Mouse (Mus musculus): ENCODE measurements at regions not wholly inside any gene's neighbourhood (a gene's known extent, or its start where the extent isn't known, plus 50 kb on each side); places are given as distances from the start of the nearest gene placed in this dataset.

DNA sequence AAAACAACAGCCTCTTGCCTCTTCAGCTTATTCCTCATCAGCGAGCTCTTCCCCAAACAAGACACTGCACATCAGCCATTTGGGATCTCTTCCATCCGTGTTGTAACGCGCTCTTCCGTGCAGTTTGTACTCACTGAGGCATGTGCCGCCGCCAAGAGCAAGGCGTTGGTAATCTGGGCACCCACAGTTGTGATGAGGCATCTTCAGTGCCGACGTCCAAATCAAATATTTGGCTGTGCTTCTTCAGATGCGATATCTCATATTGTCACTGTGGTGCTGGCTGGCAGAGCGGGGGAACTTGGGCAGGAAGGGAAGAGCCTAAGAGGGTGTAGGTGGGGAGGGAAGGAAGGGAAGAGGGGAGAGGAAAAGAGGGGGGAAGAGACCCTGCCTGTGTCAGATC lies 439.2 kb downstream of the Tmem182 start:
- DNase-seq (ENCODE audit: low spot score in 2 of 2): peak in 1 of 2 experiments; percentile 8

- DNase-seq (ENCODE audit: low spot score in 2 of 2): no peak
Measured at GRCm38 (mm10) chr1:41264214-41264613, 458.8 kb downstream of the Tmem182 start.

DNA sequence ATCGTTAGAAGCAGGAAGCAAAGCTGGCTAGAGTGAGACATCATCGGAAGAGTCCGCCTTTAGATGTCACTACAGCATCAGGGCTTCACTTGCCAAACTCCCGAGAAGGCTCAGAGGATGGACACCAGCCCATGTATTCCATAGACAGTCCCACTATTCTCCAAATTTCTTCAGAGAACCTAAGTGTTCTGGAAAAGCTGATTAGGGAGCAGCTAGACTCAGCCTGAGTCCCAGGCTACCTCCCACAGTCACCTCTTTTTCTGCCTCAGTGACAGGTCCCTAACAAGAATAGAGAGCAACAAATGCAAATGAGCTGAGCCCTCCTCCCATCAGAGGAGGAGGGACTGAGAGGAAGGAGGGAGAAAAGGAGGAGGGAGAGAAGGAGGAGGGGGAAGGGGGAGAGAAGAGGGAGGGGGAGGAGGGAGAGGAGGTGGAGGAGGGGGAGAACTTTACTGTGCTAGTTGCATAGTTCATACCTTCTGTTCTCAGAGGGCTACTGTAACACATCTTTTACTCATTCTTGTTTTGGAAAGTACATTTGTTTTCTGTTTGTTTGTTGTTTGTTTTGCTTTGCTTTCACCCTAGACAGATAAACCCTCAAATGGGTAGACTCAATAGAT lies 465.8 kb downstream of the Tmem182 start:
- no peak for DNase-seq (ENCODE audit: low spot score in 2 of 2)

GRCm38 (mm10) chr1:41274573-41275270 lies 469.3 kb downstream of the Tmem182 start:
- no peak for DNase-seq (ENCODE audit: low spot score in 2 of 2)

DNA sequence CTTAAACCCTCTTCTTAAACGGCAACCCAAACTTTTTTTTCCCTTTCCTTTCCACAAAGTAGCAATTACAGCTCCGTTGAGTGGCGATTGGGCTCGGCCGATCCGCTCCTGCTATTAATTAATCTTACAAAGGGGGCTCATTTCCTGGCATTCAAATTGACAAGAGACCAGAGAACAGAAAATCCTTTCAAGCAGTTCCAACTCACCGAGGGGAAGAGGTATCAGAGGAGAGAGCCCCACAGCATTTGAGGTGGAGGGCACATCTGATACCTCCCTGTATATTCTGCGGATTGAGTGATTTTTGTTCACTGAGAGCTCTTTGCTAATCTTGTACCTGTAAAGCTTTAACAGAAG lies 469.8 kb downstream of the Tmem182 start:
- no peak for DNase-seq (ENCODE audit: low spot score in 2 of 2)

DNA sequence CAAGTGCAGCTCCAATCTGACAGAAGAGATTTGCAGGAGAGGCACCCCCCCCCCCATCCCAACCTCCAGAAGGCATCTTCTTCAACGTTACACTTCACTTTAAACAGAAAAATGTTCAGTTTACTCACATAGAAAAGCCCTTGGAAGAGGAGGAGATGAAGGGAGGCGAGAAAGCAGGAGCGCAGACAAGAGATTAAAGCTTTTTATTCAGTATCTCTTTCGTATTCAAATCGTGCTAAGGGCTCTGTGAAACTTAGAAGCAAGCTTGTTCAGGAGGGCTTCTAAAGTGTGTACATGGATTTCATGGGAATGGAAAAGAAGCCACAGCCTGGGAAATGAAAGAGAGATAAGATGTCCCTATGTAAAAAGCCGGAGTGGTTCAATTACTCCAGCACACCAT lies 470.2 kb downstream of the Tmem182 start:
- no peak for DNase-seq (ENCODE audit: low spot score in 2 of 2)

- DNase-seq (ENCODE audit: low spot score in 2 of 2): no peak
Measured at GRCm38 (mm10) chr1:41276303-41276702, 470.9 kb downstream of the Tmem182 start.

DNA sequence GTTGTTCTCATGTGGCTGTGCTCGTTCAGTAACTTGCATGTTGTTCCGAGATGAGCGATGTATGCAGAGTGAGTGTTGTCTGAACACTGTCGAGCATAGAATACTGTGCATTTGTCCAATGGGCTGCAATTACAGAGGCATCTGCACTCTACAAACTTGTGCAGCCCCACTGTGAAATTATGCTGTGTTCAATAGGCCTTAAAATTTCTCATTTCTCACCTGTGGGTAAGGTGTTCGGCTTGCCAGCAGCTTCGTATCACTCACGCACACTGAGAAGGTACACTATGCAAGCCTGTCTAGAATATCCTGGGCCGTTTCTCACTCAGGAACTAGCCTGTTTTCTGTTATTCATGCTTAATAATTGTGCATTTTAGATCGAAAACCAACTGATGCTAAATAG lies 479.8 kb downstream of the Tmem182 start:
- no peak for DNase-seq (ENCODE audit: low spot score in 2 of 2)

- DNase-seq (ENCODE audit: low spot score in 2 of 2): no peak
Measured at GRCm38 (mm10) chr1:41286221-41286620, 480.8 kb downstream of the Tmem182 start.

GRCm38 (mm10) chr1:41326861-41327480 lies 521.6 kb downstream of the Tmem182 start:
- DNase-seq (ENCODE audit: low spot score in 2 of 2): no peak

DNA sequence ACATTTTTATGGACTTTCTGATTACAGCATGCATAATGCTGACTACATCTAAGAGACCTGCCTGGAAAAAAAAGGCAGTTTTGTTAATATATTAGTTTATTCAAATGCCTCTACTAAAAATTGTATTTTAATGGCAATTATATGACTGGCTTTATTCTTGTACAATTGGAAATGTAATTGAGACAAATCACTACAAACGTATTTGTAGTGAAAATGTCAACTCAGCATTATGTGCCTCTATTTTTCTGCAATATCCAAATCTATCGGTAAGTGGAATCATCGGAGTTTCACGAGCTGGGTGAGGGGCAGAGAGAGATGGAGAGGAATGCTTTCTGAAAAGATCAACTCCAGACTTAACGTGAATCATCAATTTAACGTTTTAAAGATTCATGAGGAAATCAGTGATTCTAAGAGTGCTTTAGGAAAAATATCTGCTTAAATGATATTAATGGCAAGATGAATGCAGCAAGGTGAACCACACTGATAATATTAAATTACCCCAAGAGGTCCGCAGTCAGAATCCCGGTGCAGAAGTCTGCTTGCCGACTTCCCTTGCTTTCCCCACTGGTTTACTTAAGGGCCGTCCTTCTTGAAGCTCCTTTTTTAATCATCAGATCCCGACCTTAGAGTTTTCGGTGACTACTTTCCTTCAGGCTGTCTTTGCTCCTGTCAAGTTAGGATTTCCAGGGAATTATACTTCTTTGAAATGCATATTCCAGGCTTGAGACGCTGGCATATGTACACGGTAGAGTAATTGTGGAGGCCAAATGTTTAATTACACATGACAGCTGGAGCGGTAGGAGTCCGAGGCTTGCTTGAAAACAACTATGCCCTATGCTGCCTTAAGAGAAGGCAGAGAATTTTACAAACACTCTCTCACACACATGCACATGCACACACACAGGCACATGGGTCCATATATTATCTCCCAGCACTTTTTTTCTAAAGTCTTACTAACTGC lies 544.7 kb downstream of the Tmem182 start:
- no peak for DNase-seq (ENCODE audit: low spot score in 2 of 2)

DNA sequence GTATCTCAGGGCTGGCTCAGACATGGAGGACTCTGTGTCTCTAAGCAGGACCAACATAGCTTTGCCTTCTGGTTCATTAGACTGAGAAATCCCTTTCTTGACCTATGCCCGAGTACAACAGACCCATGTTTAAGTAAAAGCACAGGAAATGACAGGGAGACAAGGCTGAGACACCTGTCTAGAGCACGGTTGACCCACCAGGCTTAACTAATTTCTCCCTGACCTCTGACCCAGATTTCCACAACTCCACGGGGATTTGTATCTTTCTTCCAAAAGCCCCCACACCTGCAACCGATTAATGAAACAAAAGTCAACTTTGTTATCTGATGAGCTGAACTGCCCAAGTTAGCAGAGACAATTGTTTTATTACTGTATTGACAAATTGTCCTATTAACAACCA lies 553.7 kb downstream of the Tmem182 start:
- no peak for DNase-seq (ENCODE audit: low spot score in 2 of 2)

DNA sequence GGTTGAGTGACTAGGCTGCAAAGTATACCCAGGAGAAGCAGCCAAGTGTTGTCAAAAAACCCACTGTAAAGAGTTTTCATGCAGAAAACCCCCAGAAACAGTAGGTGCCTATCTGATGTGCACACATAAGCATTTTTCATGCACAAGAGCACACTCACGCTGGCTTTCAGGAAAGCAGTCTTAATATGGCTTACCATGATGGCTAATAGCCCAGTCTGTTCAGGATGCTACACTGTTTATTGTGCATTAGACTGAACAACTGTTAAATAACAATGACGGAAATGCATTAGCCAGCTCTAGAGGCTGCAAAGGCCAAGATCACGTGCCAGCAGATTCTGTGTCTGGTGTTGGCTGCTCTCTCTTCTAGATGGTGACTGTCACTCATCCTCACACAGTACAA lies 556.1 kb downstream of the Tmem182 start:
- no peak for DNase-seq (ENCODE audit: low spot score in 2 of 2)

DNA sequence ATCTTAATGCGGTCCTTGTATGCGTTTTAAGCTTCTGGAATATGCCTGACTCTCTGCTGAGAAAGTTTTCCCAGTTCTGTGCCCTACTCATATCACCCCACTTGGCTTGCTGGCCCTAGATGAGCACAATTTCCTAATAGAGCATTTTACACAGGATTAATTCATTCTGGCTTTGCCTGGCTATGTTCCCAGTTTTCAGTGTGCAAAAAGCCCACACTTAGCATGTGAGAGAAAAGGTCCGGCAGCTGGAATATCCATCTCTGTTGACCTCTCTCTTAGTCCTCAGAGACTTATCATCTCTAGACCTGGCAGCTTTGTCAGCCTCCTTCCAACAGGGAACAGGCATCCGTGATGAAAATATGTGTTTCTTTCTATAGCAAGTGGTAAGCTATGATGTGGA lies 574.6 kb downstream of the Tmem182 start:
- DNase-seq (ENCODE audit: low spot score in 2 of 2): no peak

DNA sequence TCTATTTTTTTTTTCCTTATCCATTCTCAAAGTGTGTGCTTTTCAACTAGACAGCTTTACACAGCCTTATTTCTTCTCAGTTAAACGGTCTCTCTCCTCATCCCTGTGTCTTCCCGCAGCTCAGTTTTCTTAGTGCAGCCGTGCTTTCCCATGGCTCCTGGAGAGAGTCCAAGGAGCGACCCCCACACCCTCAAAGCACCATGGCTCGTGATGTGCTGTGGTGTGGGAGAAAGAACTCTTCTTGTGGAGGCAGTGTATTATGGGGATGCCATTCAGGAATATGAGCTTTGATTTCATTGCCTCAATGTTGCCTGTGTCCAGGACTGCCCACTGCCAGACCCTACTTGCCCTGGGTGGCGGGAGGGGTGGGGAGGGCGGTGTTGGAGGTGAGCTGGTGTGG lies 576.1 kb downstream of the Tmem182 start:
- no peak for DNase-seq (ENCODE audit: low spot score in 2 of 2)

DNA sequence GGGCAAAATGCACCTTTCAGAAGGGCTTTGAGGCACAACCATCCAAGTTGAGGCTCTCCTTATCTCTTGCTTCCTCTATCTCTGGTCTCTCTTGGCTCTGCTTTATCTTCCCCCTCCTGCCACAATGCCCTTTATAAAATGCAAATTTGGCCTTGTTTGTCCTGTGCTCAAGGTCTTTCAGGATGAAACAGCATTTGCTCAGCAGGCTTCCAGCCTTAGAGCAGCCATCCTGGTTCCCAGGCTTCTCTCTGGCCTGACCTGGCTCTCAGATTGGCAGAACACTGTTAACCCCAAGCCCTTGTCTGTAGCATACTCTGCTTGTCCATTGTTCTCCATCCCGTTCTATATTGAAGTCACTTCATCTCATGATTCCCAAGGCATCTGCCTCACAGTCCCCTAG lies 579.3 kb downstream of the Tmem182 start:
- no peak for DNase-seq (ENCODE audit: low spot score in 2 of 2)

DNA sequence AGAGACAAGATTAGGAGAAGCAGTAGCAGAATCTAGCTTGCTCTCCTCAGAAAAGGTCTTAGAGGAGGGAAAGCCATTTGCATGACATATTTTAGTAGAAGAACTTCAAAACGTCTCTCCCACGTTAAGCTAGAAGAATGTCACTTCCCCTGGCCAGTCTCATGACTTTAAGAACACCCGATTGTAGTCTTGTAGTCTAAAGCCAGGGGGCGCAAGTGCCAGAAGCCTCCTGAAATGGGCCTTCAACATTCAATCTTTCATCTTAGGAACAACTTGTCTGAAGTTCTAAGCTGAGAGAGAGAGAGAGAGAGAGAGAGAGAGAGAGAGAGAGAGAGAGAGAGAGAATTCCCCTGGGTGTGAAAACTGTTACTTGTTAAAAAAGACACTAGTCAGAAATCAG lies 581.0 kb downstream of the Tmem182 start:
- no peak for DNase-seq (ENCODE audit: low spot score in 2 of 2)

DNA sequence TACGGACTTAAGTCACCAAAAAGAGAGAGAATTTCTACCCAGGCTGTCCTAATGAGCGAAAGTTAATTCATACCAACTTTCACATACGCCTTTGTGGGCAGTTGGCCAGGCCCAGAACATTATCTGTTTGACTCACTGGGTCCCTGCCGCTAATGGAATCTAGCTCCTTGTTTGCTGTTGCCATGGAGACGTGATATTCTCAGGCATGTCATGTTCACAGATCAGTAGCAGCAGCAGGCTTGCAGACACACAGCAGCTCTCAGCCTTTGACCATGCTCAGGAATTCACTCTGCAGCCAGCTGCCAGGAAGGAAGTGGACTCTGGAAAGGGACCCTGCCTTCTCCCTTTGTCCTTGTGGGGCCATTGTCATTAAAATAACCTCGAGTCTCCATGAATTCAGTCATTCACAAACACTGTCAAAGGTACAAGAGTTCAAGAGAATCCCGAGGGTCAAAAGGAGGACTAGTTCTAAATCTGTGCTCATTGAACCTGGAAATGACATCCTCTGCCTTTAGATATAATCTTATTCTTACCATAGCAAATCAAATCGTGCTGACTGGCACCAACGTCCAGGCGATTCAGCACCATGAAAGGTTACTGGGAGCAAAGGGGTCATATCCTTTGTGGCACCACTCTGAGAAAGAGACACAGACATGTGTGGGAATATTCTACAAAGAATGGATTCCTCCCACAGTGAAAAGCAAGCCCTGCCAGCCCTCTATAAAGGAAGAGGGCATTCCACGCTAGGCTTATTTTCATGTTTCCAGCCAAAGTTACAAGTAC lies 584.9 kb downstream of the Tmem182 start:
- DNase-seq (ENCODE audit: low spot score in 2 of 2): peak; percentile 13 to 45

GRCm38 (mm10) chr1:41391071-41391470 lies 585.7 kb downstream of the Tmem182 start:
- DNase-seq (ENCODE audit: low spot score in 2 of 2): no peak

- no peak for DNase-seq (ENCODE audit: low spot score in 2 of 2)
Measured at GRCm38 (mm10) chr1:41393287-41393686, 587.9 kb downstream of the Tmem182 start.

DNA sequence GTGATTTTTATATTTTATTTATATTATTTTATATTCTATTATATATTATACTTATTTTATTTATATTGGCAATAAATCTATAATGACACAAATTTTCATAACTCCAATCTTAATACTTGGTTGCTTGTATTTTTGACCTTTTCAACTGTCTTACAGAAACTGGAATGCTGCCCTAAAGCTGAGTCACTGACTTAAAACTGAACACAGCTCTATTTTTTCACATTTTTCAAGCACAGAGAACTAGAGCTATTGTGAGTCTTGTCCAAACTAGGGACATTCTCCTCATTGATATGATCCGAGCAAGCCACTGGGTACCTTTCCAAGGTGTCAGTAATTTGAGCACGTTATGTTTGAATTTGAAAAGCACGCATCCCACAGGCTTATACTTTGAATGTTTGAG lies 589.7 kb downstream of the Tmem182 start:
- no peak for DNase-seq (ENCODE audit: low spot score in 2 of 2)

Data from left cerebral cortex, adult 9 months (tissue).